Mouse (Mus musculus): ENCODE measurements at regions not wholly inside any gene's neighbourhood (a gene's known extent, or its start where the extent isn't known, plus 50 kb on each side); places are given as distances from the start of the nearest gene placed in this dataset.
A peak's percentile ranks its signal among the peaks of the same experiment; 100 is the strongest.

DNA sequence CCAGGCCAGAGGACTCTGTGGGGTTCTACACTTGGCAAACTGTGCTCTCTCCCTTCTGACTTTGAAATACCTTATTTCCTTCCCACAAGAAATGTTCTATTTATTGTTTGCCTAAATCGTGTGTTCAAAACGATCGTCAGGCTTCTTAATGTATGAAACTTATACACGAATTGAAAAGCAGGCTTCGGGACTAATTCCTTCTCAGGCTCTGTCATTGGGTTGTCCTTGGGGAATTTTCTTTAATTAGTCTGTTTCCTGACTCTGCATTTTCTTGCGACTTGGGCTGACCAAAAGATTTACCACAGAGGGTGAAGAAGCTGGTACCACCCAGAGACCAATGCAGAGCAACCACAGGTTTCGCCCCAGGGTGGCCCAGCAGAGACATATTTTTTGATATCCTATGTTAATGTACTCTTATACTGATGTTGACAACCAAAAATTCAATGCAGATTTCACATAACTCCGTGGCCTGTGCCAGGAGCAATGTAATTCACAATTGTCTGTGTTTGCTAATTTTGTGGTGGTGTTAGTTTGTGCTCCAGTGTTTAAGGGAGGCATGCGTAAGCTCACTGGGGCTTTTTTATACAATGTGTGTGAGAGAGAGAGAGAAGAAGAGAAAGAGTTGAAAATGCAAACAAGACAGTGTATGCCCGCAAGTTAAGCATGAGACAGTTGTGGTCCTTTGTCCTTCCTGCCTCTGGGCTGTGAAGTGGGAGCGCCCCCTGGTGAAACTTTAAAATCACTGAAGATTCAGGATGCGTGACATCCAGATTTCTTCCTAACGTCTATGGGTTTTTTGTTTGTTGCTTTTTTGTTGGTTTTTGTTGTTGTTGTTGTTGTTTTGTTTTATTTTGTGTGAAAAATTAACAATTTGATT is 452.7 kb downstream of the Sox2 start:
- peak; percentile 46 to 69 for DNase-seq (ENCODE audit: low spot score in 2 of 2)

DNA sequence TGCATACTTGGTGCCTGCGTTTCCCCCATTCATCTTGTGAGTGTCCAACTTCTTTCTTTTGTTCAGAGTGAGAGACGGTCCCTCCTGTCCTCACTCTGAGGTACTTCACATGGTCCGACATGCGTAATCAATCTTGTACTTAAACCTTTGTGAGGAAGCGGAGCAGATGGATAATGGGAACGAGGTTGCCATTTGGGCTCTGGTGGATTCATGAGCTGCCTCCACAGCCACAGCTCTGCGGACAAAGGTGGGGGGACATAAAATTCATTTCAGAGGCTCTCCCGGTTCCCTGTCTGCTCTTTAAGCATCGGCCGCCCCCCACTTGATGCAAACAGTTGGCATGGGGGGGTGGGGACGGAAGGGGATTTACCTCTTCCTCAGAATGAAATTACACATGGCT is 454.7 kb downstream of the Sox2 start:
- DNase-seq (ENCODE audit: low spot score in 2 of 2), result no peak

- no peak for DNase-seq (ENCODE audit: low spot score in 2 of 2)
These were observed 455.9 kb downstream of the Sox2 start for GRCm38 (mm10) chr3:35106097-35106496.

- no peak for DNase-seq (ENCODE audit: low spot score in 2 of 2)
These were observed 483.3 kb downstream of the Sox2 start for GRCm38 (mm10) chr3:35133477-35133876.

DNA sequence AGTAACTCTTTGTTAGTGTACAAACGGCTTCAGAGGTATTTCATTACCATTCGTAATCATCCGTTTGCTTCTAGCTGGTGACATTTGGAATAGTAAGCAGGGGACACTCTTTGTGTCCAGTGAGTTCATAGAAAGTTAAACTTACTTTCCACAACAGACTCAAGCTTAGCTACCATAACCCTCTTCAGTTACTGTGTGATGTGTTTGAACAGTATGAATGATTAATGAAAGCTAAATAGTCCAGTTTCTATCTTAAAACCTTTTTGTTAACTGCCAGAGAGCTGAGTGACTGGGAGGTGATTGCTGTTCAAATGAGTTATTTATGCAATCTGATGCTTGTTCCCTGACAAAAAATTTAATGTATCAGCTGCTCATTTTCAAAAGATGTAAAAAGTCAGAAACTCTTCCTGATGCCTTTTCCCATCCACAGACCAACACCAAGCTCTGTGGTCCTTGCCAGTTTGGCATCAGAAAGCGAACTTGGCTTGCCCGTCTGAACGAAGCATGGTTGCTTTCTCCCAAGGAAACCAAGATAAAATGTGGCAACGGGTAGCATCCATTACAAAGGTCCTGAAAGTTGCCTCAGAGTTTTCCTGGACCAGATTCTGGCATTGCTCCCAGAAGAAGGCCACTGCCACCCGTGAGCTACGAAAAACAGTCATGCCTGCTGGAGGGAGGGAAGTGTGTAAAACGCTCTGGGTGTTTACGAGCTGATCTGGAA is 491.5 kb downstream of the Sox2 start:
- peak; percentile 23 to 29 for DNase-seq (ENCODE audit: low spot score in 2 of 2)

- no peak for DNase-seq (ENCODE audit: low spot score in 2 of 2)
These were observed 492.5 kb downstream of the Sox2 start for GRCm38 (mm10) chr3:35142683-35143082.

- no peak for DNase-seq (ENCODE audit: low spot score in 2 of 2)
These were observed 495.4 kb downstream of the Sox2 start for GRCm38 (mm10) chr3:35145569-35145968.

DNA sequence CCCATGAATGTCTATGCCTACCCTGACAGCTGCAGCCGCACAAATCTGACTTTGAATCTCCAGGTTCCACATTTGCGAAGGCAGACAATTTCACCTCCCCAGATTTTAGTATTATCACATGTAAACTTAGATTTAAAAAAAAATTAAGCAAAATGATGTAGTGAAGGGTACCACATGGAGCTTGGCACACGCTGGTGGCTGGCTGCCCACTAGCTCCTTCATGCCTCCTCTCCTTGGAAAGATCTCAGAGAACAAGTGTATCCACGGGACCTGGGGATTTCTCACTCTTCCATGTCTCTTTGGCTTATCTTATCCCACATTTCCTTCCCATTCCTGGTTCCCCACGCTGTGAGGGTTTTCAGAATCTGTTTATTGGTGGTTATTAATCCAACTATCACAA is 496.5 kb downstream of the Sox2 start:
- DNase-seq (ENCODE audit: low spot score in 2 of 2), result peak in 1 of 2 experiments; percentile 7

- DNase-seq (ENCODE audit: low spot score in 2 of 2), result no peak
These were observed 499.1 kb downstream of the Sox2 start for GRCm38 (mm10) chr3:35149251-35149691.

DNA sequence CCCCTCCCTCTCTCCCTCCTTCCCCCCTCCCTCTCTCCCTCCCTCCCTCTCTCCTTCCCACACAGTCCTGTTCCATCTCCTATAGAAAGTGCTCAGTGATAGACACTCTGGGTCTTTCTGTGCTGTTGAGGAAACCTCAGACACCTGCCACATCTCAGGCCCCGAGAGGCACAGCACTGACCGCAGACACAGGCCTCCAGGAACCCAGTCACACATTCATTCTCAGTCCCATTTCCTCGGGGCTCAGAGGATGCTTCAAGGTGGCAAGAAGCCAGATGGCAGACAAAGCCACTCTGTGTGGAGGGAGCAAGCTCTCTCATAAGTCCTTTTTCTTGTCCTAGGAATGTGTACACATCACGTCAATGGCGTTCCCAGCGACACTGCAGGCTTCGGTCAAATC is 502.0 kb downstream of the Sox2 start:
- peak; percentile 17 to 23 for DNase-seq (ENCODE audit: low spot score in 2 of 2)

GRCm38 (mm10) chr3:35154266-35154665 is 504.1 kb downstream of the Sox2 start:
- DNase-seq (ENCODE audit: low spot score in 2 of 2), result no peak

DNA sequence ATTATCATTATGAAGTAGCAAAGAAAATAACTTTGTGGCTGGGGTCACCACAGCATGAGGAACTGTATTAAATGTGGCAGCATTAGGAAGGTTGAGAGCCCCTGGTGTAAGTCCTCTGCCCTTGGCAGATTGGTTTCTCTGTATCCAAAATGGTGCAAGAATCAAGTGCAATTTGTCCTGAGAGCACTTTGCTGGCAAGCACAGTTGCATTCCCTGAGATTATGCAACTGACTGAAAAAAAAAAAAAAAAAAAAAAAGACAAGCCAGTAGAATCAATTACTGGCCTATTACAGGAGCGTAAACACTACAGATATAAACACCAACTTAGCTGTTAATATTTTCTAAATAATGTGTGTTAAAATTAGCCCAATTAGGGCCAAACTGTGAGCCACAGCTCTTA is 518.5 kb downstream of the Sox2 start:
- no peak for DNase-seq (ENCODE audit: low spot score in 2 of 2)

- DNase-seq (ENCODE audit: low spot score in 2 of 2), result no peak
These were observed 528.7 kb downstream of the Sox2 start for GRCm38 (mm10) chr3:35178759-35179440.

GRCm38 (mm10) chr3:35208526-35208925 is 545.4 kb upstream of the Atp11b start:
- DNase-seq (ENCODE audit: low spot score in 2 of 2), result no peak

GRCm38 (mm10) chr3:35219394-35219793 is 534.5 kb upstream of the Atp11b start:
- no peak for DNase-seq (ENCODE audit: low spot score in 2 of 2)

DNA sequence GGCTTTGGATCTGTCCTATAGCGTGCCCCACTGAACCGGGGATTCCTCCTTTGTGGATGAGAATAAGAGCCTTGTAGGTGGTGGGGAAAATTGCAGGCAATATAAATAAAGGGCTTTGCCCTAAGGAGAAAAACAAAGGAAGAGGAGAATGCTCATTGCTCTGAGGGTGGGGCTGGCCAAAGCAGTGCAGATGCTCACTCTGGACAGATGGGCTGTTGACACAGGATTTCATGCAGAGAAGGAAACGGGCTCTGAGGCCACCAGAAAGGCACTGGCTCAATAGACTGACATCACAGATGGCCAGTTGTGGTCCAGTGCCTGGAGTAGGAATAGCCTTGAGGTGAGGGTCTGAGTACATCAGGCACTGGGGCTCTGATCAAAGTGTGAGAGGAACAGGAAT is 532.7 kb upstream of the Atp11b start:
- no peak for DNase-seq (ENCODE audit: low spot score in 2 of 2)

GRCm38 (mm10) chr3:35222251-35222650 is 531.7 kb upstream of the Atp11b start:
- no peak for DNase-seq (ENCODE audit: low spot score in 2 of 2)

DNA sequence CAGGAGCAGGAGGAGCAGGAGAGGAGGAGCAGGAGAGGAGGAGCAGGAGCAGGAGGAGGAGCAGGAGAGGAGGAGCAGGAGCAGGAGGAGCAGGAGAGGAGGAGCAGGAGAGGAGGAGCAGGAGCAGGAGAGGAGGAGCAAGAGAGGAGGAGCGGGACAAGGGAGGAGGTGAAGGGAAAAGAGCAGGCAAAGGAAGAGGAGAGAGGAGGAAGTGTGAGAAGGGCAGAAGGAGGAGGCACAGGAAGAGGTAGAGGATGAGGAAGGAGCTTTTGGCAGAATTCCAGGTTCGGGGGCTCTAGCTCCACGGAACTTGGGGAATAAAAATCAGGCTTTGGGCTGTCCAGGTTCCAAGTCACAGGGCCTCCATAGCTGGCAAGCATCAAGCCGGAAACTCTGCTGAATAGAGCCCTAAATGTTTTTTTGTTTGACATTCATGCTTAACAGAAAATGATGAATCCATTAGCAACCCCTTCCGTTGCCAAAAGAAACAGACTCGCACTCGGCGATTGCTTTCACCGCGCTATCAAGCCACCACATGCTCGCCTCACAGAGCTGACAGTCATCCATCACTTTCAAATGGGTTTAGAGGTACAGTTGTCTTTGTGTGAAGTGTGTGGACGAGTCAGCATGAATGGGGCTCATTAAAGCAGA is 528.7 kb upstream of the Atp11b start:
- peak; percentile 55 to 57 for DNase-seq (ENCODE audit: low spot score in 2 of 2)

- DNase-seq (ENCODE audit: low spot score in 2 of 2), result no peak
These were observed 528.0 kb upstream of the Atp11b start for GRCm38 (mm10) chr3:35225774-35226365.

DNA sequence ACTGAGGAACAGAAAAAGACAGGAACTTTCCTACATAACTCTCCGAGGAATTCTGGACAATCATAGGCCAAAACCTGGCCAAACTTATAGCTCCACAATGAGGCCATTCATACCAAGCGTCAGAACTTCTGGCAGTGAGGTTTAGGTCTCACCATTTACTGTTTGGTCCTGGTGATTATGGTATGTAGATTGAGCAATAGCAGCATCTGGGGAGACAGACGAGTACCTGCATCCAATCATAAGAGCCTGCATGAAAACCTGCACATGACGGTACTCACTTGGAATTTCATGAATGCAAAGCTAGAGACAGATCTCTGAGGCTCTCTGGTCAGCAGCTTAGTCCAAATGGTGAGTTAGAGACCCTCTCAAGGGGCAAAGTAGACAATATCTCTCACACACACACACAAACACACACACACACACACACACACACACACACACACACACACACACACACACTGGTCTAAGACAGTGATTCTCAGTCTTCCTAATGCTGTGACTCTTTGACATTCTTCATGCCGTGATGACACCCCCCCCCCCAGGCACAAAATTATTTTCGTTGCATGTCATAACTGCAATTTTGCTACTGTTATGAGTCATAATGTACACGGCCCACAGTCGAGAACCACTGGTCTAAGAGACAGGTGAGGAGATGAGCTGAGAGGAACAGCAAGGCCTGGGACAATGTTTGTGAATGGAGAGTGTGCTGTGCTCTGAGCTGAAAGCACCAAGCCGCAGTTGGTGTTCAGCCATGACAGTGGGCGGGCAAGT is 522.6 kb upstream of the Atp11b start:
- no peak for DNase-seq (ENCODE audit: low spot score in 2 of 2)

Data from layer of hippocampus, adult 8-10 months (tissue).